Mouse (Mus musculus): ENCODE results near the gene Akap1. TPM values are rescaled to one million over a fixed set of nuclear protein-coding genes. Genes with fewer than 3 reads are reported as not detected.

Gene Akap1
- total and polyA plus RNA-seq, 2 experiments from 2014 or later: 54.0 to 125 TPM

GRCm38 (mm10) chr11:88853588-88853987, 10.8 kb downstream of the Akap1 start:
- no peaks in the 10 kb centered on the region for H3K36me3 ChIP-seq (replicated peaks; ENCODE audit: control insufficient read depth, insufficient read depth, low read length)
- ATAC-seq (ENCODE audit: insufficient read depth, low read depth): no peak
- TF ChIP-seq CTCF (IDR thresholded peaks at IDR 0.05; ENCODE audit: low read depth): no peak
- no peak for TF ChIP-seq EP300 (IDR thresholded peaks at IDR 0.05; ENCODE audit: low read depth)
- no peaks in the 10 kb centered on the region for H3K9me3 ChIP-seq (replicated peaks; ENCODE audit: control insufficient read depth, low read length)
- peaks cover 47% of the 10 kb centered on the region for H3K4me1 ChIP-seq (ENCODE audit: control insufficient read depth, insufficient read depth)
- no peak overlapping the region for H3K4me3 ChIP-seq (ENCODE audit: low read depth, low read length)
- WGBS: 89% methylated on average over 2 of the region's 2 CpGs
- no peak overlapping the region for H3K9ac ChIP-seq (replicated peaks; ENCODE audit: low read depth, low read length)
- no peak overlapping the region for H3K4me2 ChIP-seq (ENCODE audit: low read depth, low read length)
- no peak for DNase-seq (ENCODE audit: low spot score)
- H3K27ac ChIP-seq (ENCODE audit: low read depth): no peak overlapping the region
- H3K27me3 ChIP-seq (ENCODE audit: control insufficient read depth, insufficient read depth, low read length): no peaks in the 10 kb centered on the region

GRCm38 (mm10) chr11:88852806-88853205, 11.6 kb downstream of the Akap1 start:
- H3K4me2 ChIP-seq (ENCODE audit: low read depth, low read length): no peak overlapping the region
- peak overlapping the region; percentile 36; the same call in 1 of the 2 replicates for H3K27ac ChIP-seq (ENCODE audit: low read depth)
- no peak overlapping the region for H3K9ac ChIP-seq (replicated peaks; ENCODE audit: low read depth, low read length)
- no peaks in the 10 kb centered on the region for H3K9me3 ChIP-seq (replicated peaks; ENCODE audit: control insufficient read depth, low read length)
- H3K36me3 ChIP-seq (replicated peaks; ENCODE audit: control insufficient read depth, insufficient read depth, low read length): no peaks in the 10 kb centered on the region
- ATAC-seq (ENCODE audit: insufficient read depth, low read depth) (no peak), DNase-seq (ENCODE audit: low spot score) (no peak)
- H3K4me3 ChIP-seq (ENCODE audit: low read depth, low read length): no peak overlapping the region
- H3K4me1 ChIP-seq (ENCODE audit: control insufficient read depth, insufficient read depth): peaks cover 55% of the 10 kb centered on the region
- 75% methylated on average over 4 of the region's 4 CpGs for WGBS
- TF ChIP-seq CTCF (IDR thresholded peaks at IDR 0.05; ENCODE audit: low read depth): no peak
- no peak for TF ChIP-seq EP300 (IDR thresholded peaks at IDR 0.05; ENCODE audit: low read depth)
- H3K27me3 ChIP-seq (ENCODE audit: control insufficient read depth, insufficient read depth, low read length): no peaks in the 10 kb centered on the region

GRCm38 (mm10) chr11:88851049-88851825, 13.1 kb downstream of the Akap1 start:
- TF ChIP-seq CTCF (IDR thresholded peaks at IDR 0.05; ENCODE audit: low read depth): no peak
- TF ChIP-seq EP300 (IDR thresholded peaks at IDR 0.05; ENCODE audit: low read depth): no peak
- Histone ChIP-seq H3K4me1 (ENCODE audit: control insufficient read depth, insufficient read depth) (peaks cover 46% of the 10 kb centered on the region), H3K36me3 (replicated peaks; ENCODE audit: control insufficient read depth, insufficient read depth, low read length) (no peaks in the 10 kb centered on the region), H3K9ac (replicated peaks; ENCODE audit: low read depth, low read length) (no peak overlapping the region), H3K27ac (ENCODE audit: low read depth) (peak overlapping the region; percentile 92), H3K4me3 (ENCODE audit: low read depth, low read length) (no peak overlapping the region), H3K27me3 (ENCODE audit: control insufficient read depth, insufficient read depth, low read length) (no peaks in the 10 kb centered on the region), H3K4me2 (ENCODE audit: low read depth, low read length) (peak overlapping the region; percentile 6; the same call in 1 of the 2 replicates), H3K9me3 (replicated peaks; ENCODE audit: control insufficient read depth, low read length) (no peaks in the 10 kb centered on the region)
- ATAC-seq (ENCODE audit: insufficient read depth, low read depth) (no peak), DNase-seq (ENCODE audit: low spot score) (no peak)
- 53% methylated on average over 15 of the region's 15 CpGs for WGBS

- peak; percentile 78 for ATAC-seq (ENCODE audit: insufficient read depth, low read depth)
- Histone ChIP-seq H3K4me1 (ENCODE audit: control insufficient read depth, insufficient read depth) (peaks cover 37% of the 10 kb centered on the region), H3K36me3 (replicated peaks; ENCODE audit: control insufficient read depth, insufficient read depth, low read length) (peaks cover 11% of the 10 kb centered on the region), H3K27ac (ENCODE audit: low read depth) (peak overlapping the region; percentile 92), H3K9me3 (replicated peaks; ENCODE audit: control insufficient read depth, low read length) (no peaks in the 10 kb centered on the region), H3K27me3 (ENCODE audit: control insufficient read depth, insufficient read depth, low read length) (no peaks in the 10 kb centered on the region), H3K9ac (replicated peaks; ENCODE audit: low read depth, low read length) (0 out of 2 replicates have a peak overlapping the region, but pooled peaks have one; percentile 2), H3K4me3 (ENCODE audit: low read depth, low read length) (no peak overlapping the region), H3K4me2 (ENCODE audit: low read depth, low read length) (no peak overlapping the region)
- 20% methylated on average over 3 of the region's 3 CpGs for WGBS
- TF ChIP-seq CTCF (IDR thresholded peaks at IDR 0.05; ENCODE audit: low read depth): peak; percentile 60
- TF ChIP-seq EP300 (IDR thresholded peaks at IDR 0.05; ENCODE audit: low read depth): no peak
- peak; percentile 91 for DNase-seq (ENCODE audit: low spot score)
These were observed 14.7 kb downstream of the Akap1 start for GRCm38 (mm10) chr11:88849732-88850131.

GRCm38 (mm10) chr11:88849284-88849683, 15.1 kb downstream of the Akap1 start:
- peak; percentile 96 for DNase-seq (ENCODE audit: low spot score)
- peak; percentile 82 for ATAC-seq (ENCODE audit: insufficient read depth, low read depth)

More at GRCm38 (mm10) chr11:88849284-88849683, 15.1 kb downstream of the Akap1 start:
- H3K36me3 ChIP-seq (replicated peaks; ENCODE audit: control insufficient read depth, insufficient read depth, low read length): peaks cover 15% of the 10 kb centered on the region
- TF ChIP-seq CTCF (IDR thresholded peaks at IDR 0.05; ENCODE audit: low read depth): no peak; the same call in 1 of the 2 replicates
- TF ChIP-seq EP300 (IDR thresholded peaks at IDR 0.05; ENCODE audit: low read depth): peak; percentile 90
- 0 out of 2 replicates have a peak overlapping the region, but pooled peaks have one; percentile 2 for H3K4me3 ChIP-seq (ENCODE audit: low read depth, low read length)
- no peaks in the 10 kb centered on the region for H3K27me3 ChIP-seq (ENCODE audit: control insufficient read depth, insufficient read depth, low read length)
- H3K9me3 ChIP-seq (replicated peaks; ENCODE audit: control insufficient read depth, low read length): no peaks in the 10 kb centered on the region
- peak overlapping the region; percentile 45 for H3K4me2 ChIP-seq (ENCODE audit: low read depth, low read length)
- WGBS: 16% methylated on average over 8 of the region's 8 CpGs
- H3K9ac ChIP-seq (replicated peaks; ENCODE audit: low read depth, low read length): peak overlapping the region; percentile 30; the same call in 1 of the 2 replicates
- H3K4me1 ChIP-seq (ENCODE audit: control insufficient read depth, insufficient read depth): peaks cover 37% of the 10 kb centered on the region
- peak overlapping the region; percentile 92 for H3K27ac ChIP-seq (ENCODE audit: low read depth)

All from heart, postnatal 0 days (tissue).